Mouse (Mus musculus): ENCODE measurements around the gene Gpr34.

Gene Gpr34

GRCm38 (mm10) chrX:13673001-13673400 lies 41.1 kb downstream of the Gpr34 start:
- no peak for DNase-seq

- DNase-seq, result no peak
These were observed 49.9 kb downstream of the Gpr34 start for GRCm38 (mm10) chrX:13681748-13682147.

DNA sequence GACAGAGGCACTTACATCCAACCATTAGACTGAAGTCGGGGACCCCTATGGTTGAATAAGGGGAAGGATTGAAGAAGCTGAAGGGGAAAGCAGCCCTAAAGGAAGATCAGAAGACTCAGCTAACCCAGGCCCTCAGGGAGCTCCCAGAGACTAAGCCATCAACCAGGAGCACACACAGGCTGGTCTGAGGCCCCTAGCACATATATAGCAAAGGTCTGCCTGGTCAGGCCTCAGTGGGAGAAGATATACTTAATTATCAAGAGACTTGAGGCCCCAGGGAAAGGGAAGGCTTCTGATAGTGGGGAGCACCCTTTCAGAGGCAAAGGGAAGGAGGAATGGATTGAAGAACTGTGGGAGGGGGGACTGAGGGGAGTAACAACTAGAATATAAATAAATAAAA lies 54.7 kb downstream of the Gpr34 start:
- no peak for DNase-seq

DNA sequence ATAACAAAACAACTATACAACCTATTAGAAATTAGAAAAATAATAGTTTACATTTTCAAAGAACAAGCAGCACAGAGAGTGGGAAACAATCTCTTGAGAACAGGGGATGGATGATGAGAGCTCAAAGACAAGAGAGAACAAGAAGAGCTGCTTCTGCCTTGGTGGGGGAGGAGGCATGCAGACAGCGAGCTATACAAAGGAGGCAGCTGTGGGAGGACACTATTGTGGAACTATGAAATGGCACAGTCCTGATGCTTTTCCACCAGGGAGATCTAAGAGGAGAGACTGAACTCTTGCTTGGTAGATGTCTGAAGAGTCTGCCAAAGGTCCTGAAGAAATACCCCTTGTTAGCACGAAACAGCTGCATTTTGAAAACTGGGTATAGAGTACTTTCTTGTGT lies 56.5 kb downstream of the Gpr34 start:
- no peak for DNase-seq

Measured in cerebellum, postnatal 25 days (tissue).